Mouse (Mus musculus): ENCODE measurements around the gene Tle4. TPM values are rescaled to one million over a fixed set of nuclear protein-coding genes. Genes with fewer than 3 reads are reported as not detected.

Tle4 gene
- polyA plus RNA-seq, 1 experiment from 2014 or later: 35.1 TPM

- 70% methylated on average over 3 of the region's 3 CpGs for WGBS
- peaks cover 13% of the 10 kb centered on the region; the same call in 1 of the 2 replicates for H3K36me3 ChIP-seq
Observed at GRCm38 (mm10) chr19:14586171-14586570, 11.7 kb downstream of the Tle4 start.

GRCm38 (mm10) chr19:14585731-14586130 lies 12.1 kb downstream of the Tle4 start:
- no peak overlapping the region for H3K4me3 ChIP-seq
- H3K27me3 ChIP-seq: 0 out of 2 replicates have a peak, but pooled peaks cover 23% of the 10 kb centered on the region
- peaks cover 15% of the 10 kb centered on the region; the same call in 1 of the 2 replicates for H3K36me3 ChIP-seq
- ATAC-seq (ENCODE audit: low FRiP score, low read depth): no peak
- WGBS: 82% methylated on average over 4 of the region's 4 CpGs
- H3K27ac ChIP-seq (replicated peaks): no peak overlapping the region
- peaks cover 35% of the 10 kb centered on the region for H3K4me1 ChIP-seq
- no peak overlapping the region for H3K4me2 ChIP-seq (replicated peaks)
- H3K9me3 ChIP-seq: no peaks in the 10 kb centered on the region
- H3K9ac ChIP-seq (replicated peaks): no peak overlapping the region

More at GRCm38 (mm10) chr19:14586171-14586570, 11.7 kb downstream of the Tle4 start:
- Histone ChIP-seq H3K4me2 (replicated peaks) (no peak overlapping the region), H3K9ac (replicated peaks) (no peak overlapping the region), H3K4me1 (peaks cover 35% of the 10 kb centered on the region), H3K4me3 (no peak overlapping the region), H3K9me3 (no peaks in the 10 kb centered on the region), H3K27ac (replicated peaks) (no peak overlapping the region), H3K27me3 (0 out of 2 replicates have a peak, but pooled peaks cover 23% of the 10 kb centered on the region)
- no peak for ATAC-seq (ENCODE audit: low FRiP score, low read depth)

GRCm38 (mm10) chr19:14585235-14585634 lies 12.6 kb downstream of the Tle4 start:
- Histone ChIP-seq H3K4me3 (no peak overlapping the region), H3K27ac (replicated peaks) (no peak overlapping the region), H3K9me3 (no peaks in the 10 kb centered on the region), H3K27me3 (0 out of 2 replicates have a peak, but pooled peaks cover 23% of the 10 kb centered on the region), H3K36me3 (peaks cover 15% of the 10 kb centered on the region; the same call in 1 of the 2 replicates), H3K4me2 (replicated peaks) (no peak overlapping the region), H3K4me1 (peaks cover 34% of the 10 kb centered on the region), H3K9ac (replicated peaks) (no peak overlapping the region)
- 95% methylated on average over 3 of the region's 3 CpGs for WGBS
- ATAC-seq (ENCODE audit: low FRiP score, low read depth): no peak

GRCm38 (mm10) chr19:14578698-14579097 lies 19.2 kb downstream of the Tle4 start:
- 92% methylated on average over 5 of the region's 5 CpGs for WGBS
- Histone ChIP-seq H3K9me3 (no peaks in the 10 kb centered on the region), H3K27me3 (no peaks in the 10 kb centered on the region), H3K36me3 (peaks cover 8% of the 10 kb centered on the region; the same call in 1 of the 2 replicates), H3K4me1 (0 out of 2 replicates have a peak, but pooled peaks cover 3% of the 10 kb centered on the region), H3K9ac (replicated peaks) (no peak overlapping the region), H3K27ac (replicated peaks) (no peak overlapping the region), H3K4me3 (no peak overlapping the region), H3K4me2 (replicated peaks) (no peak overlapping the region)
- no peak for ATAC-seq (ENCODE audit: low FRiP score, low read depth)

- H3K27me3 ChIP-seq: no peaks in the 10 kb centered on the region
- WGBS: 84% methylated on average over 4 of the region's 4 CpGs
- no peaks in the 10 kb centered on the region for H3K9me3 ChIP-seq
- peaks cover 8% of the 10 kb centered on the region; the same call in 1 of the 2 replicates for H3K36me3 ChIP-seq
- ATAC-seq (ENCODE audit: low FRiP score, low read depth): no peak
- no peak overlapping the region for H3K9ac ChIP-seq (replicated peaks)
- H3K27ac ChIP-seq (replicated peaks): no peak overlapping the region
- no peak overlapping the region for H3K4me2 ChIP-seq (replicated peaks)
- 0 out of 2 replicates have a peak, but pooled peaks cover 3% of the 10 kb centered on the region for H3K4me1 ChIP-seq
- H3K4me3 ChIP-seq: no peak overlapping the region
Observed at GRCm38 (mm10) chr19:14578016-14578415, 19.8 kb downstream of the Tle4 start.

GRCm38 (mm10) chr19:14576311-14576710 lies 21.5 kb downstream of the Tle4 start:
- H3K27ac ChIP-seq (replicated peaks): no peak overlapping the region
- H3K9ac ChIP-seq (replicated peaks): no peak overlapping the region
- H3K27me3 ChIP-seq: no peaks in the 10 kb centered on the region
- H3K9me3 ChIP-seq: no peaks in the 10 kb centered on the region
- peaks cover 5% of the 10 kb centered on the region; the same call in 1 of the 2 replicates for H3K36me3 ChIP-seq
- no peak overlapping the region for H3K4me3 ChIP-seq
- ATAC-seq (ENCODE audit: low FRiP score, low read depth): no peak
- H3K4me1 ChIP-seq: 0 out of 2 replicates have a peak, but pooled peaks cover 3% of the 10 kb centered on the region
- H3K4me2 ChIP-seq (replicated peaks): no peak overlapping the region

GRCm38 (mm10) chr19:14568879-14569278 lies 29.0 kb downstream of the Tle4 start:
- Histone ChIP-seq H3K9me3 (no peaks in the 10 kb centered on the region), H3K4me3 (no peak overlapping the region), H3K27ac (replicated peaks) (no peak overlapping the region), H3K4me1 (peaks cover 27% of the 10 kb centered on the region), H3K36me3 (no peaks in the 10 kb centered on the region), H3K4me2 (replicated peaks) (no peak overlapping the region), H3K27me3 (no peaks in the 10 kb centered on the region), H3K9ac (replicated peaks) (no peak overlapping the region)
- no peak for ATAC-seq (ENCODE audit: low FRiP score, low read depth)

GRCm38 (mm10) chr19:14567081-14567480 lies 30.8 kb downstream of the Tle4 start:
- WGBS: 23% methylated on average over 3 of the region's 3 CpGs
- H3K9ac ChIP-seq (replicated peaks): no peak overlapping the region
- H3K4me2 ChIP-seq (replicated peaks): no peak overlapping the region
- H3K4me1 ChIP-seq: peaks cover 27% of the 10 kb centered on the region
- H3K27me3 ChIP-seq: no peaks in the 10 kb centered on the region
- peaks cover 3% of the 10 kb centered on the region; the same call in 1 of the 2 replicates for H3K36me3 ChIP-seq
- no peaks in the 10 kb centered on the region for H3K9me3 ChIP-seq
- H3K27ac ChIP-seq (replicated peaks): peak overlapping the region; percentile 31; the same call in 1 of the 2 replicates
- no peak overlapping the region for H3K4me3 ChIP-seq
- ATAC-seq (ENCODE audit: low FRiP score, low read depth): peak; percentile 72

GRCm38 (mm10) chr19:14566564-14567021 lies 31.3 kb downstream of the Tle4 start:
- H3K36me3 ChIP-seq: peaks cover 3% of the 10 kb centered on the region; the same call in 1 of the 2 replicates
- no peak overlapping the region for H3K4me2 ChIP-seq (replicated peaks)
- H3K27me3 ChIP-seq: no peaks in the 10 kb centered on the region
- H3K4me1 ChIP-seq: peaks cover 27% of the 10 kb centered on the region
- 6% methylated on average over 5 of the region's 5 CpGs for WGBS
- no peak overlapping the region for H3K9ac ChIP-seq (replicated peaks)
- ATAC-seq (ENCODE audit: low FRiP score, low read depth): peak; percentile 79
- H3K4me3 ChIP-seq: no peak overlapping the region
- peak overlapping the region; percentile 31; the same call in 1 of the 2 replicates for H3K27ac ChIP-seq (replicated peaks)
- no peaks in the 10 kb centered on the region for H3K9me3 ChIP-seq

- Histone ChIP-seq H3K9ac (replicated peaks) (no peak overlapping the region), H3K27ac (replicated peaks) (0 out of 2 replicates have a peak overlapping the region, but pooled peaks have one; percentile 27), H3K4me2 (replicated peaks) (0 out of 2 replicates have a peak overlapping the region, but pooled peaks have one; percentile 10), H3K4me1 (peaks cover 27% of the 10 kb centered on the region), H3K27me3 (no peaks in the 10 kb centered on the region), H3K36me3 (peaks cover 3% of the 10 kb centered on the region; the same call in 1 of the 2 replicates), H3K9me3 (no peaks in the 10 kb centered on the region), H3K4me3 (no peak overlapping the region)
- 26% methylated on average over 4 of the region's 4 CpGs for WGBS
- peak; percentile 47; the same call in 1 of the 2 replicates for ATAC-seq (ENCODE audit: low FRiP score, low read depth)
Observed at GRCm38 (mm10) chr19:14565424-14566069, 32.3 kb downstream of the Tle4 start.

- peaks cover 21% of the 10 kb centered on the region for H3K4me1 ChIP-seq
- no peak overlapping the region for H3K4me2 ChIP-seq (replicated peaks)
- H3K9me3 ChIP-seq: no peaks in the 10 kb centered on the region
- peaks cover 3% of the 10 kb centered on the region; the same call in 1 of the 2 replicates for H3K36me3 ChIP-seq
- H3K27me3 ChIP-seq: no peaks in the 10 kb centered on the region
- H3K27ac ChIP-seq (replicated peaks): no peak overlapping the region
- ATAC-seq (ENCODE audit: low FRiP score, low read depth): no peak
- no peak overlapping the region for H3K9ac ChIP-seq (replicated peaks)
- H3K4me3 ChIP-seq: no peak overlapping the region
- 84% methylated on average over 4 of the region's 4 CpGs for WGBS
Observed at GRCm38 (mm10) chr19:14563273-14563959, 34.4 kb downstream of the Tle4 start.

- no peak for ATAC-seq (ENCODE audit: low FRiP score, low read depth)
- H3K27ac ChIP-seq (replicated peaks): no peak overlapping the region
- H3K4me1 ChIP-seq: peaks cover 12% of the 10 kb centered on the region; the same call in 1 of the 2 replicates
- H3K9me3 ChIP-seq: no peaks in the 10 kb centered on the region
- no peak overlapping the region for H3K4me3 ChIP-seq
- H3K4me2 ChIP-seq (replicated peaks): no peak overlapping the region
- WGBS: 78% methylated on average over 3 of the region's 3 CpGs
- H3K36me3 ChIP-seq: no peaks in the 10 kb centered on the region
- no peak overlapping the region for H3K9ac ChIP-seq (replicated peaks)
- no peaks in the 10 kb centered on the region for H3K27me3 ChIP-seq
Observed at GRCm38 (mm10) chr19:14547871-14548270, 50.0 kb downstream of the Tle4 start.

All from midbrain, embryonic 12.5 days (tissue).